Mouse (Mus musculus): ENCODE measurements at regions not wholly inside any gene's neighbourhood (a gene's known extent, or its start where the extent isn't known, plus 50 kb on each side); places are given as distances from the start of the nearest gene placed in this dataset.

- TF ChIP-seq CTCF (IDR thresholded peaks at IDR 0.05; ENCODE audit: low read depth, low read length) = no peak
- no peak for TF ChIP-seq POLR2A (IDR thresholded peaks at IDR 0.05; ENCODE audit: extremely low read depth, insufficient read depth, low read length)
Observed at GRCm38 (mm10) chr13:60538110-60538509, 63.6 kb upstream of the Dapk1 start.

Measured in liver, adult 2 months (tissue).